Mouse (Mus musculus): Measurements from ENCODE around the gene Arhgef12.

DNA sequence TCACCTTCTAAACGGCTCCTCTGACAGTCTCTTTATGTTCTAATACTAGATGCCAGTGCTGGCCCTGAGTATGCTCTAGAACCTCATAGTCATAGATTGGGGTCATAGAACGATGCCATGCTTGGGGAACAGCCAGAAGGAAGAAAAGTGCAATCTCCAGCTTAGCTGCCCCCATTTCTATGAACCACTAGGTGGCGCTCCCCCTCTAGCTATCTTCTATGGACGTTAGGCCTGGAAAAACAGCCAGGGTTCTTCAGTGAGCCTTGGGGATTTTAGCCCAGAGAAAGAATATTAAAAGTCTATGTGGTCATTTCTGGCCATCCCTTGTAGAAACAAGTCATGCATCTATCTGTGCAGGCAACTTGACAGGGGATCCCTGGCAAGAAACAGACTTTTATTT is 34.8 kb upstream of the Arhgef12 start:
- TF ChIP-seq POLR2A (IDR thresholded peaks at IDR 0.05; ENCODE audit: extremely low read depth, insufficient read depth, low read length), result no peak
- peak; percentile 90 for TF ChIP-seq CTCF (IDR thresholded peaks at IDR 0.05; ENCODE audit: extremely low read depth, insufficient read depth, low read length)

All from cortical plate, adult 2 months (tissue).